Mouse (Mus musculus) kidney, adult 2 months (tissue): ENCODE results near the gene Rps3.

Experiments used
- CTCF ChIP-seq: fragments of 200-500 bp; conservative IDR thresholded peaks from 2 replicates; pipeline ENCODE4 v1.5.1; 2011; ENCODE audit warnings: low read depth, mild to moderate bottlenecking, control low read depth, low read length, moderate library complexity, mixed read lengths; ENCODE audit not compliant: insufficient read depth, insufficient read length
- POLR2A ChIP-seq: fragments of 200-500 bp; IDR thresholded peaks from one replicate; pipeline ENCODE4 v1.6.1; 2011; ENCODE audit warnings: low read depth, low read length, control low read depth

GRCm38 (mm10) chr7:99489708-99490107 is 6.2 kb upstream of the Rps3 start:
- TF ChIP-seq CTCF (no peak), POLR2A (no peak)
